Mouse (Mus musculus) frontal cortex, adult 2 months (tissue): ENCODE results near the gene Eid1. TPM values are rescaled to one million over a fixed set of nuclear protein-coding genes. Genes with fewer than 3 reads are reported as not detected.

Source experiments
- DNase-seq, 2 experiments: peaks; one replicate each; pipeline ENCODE4 v3.0.0; 2022; ENCODE audit warnings: low spot score in 1 of 2; ENCODE audit errors: extremely low spot score in 1 of 2
- polyA plus RNA-seq: library from polyadenylated mRNA; depleted of rRNA; stranded (reverse); fragments of >200 nt; gene quantifications from 2 replicates; pipeline ENCODE4 v1.2.3, GENCODE M21; 2012; rRNA removed

Gene Eid1
- polyA plus RNA-seq: 174 and 188 TPM in 2 replicates

DNA sequence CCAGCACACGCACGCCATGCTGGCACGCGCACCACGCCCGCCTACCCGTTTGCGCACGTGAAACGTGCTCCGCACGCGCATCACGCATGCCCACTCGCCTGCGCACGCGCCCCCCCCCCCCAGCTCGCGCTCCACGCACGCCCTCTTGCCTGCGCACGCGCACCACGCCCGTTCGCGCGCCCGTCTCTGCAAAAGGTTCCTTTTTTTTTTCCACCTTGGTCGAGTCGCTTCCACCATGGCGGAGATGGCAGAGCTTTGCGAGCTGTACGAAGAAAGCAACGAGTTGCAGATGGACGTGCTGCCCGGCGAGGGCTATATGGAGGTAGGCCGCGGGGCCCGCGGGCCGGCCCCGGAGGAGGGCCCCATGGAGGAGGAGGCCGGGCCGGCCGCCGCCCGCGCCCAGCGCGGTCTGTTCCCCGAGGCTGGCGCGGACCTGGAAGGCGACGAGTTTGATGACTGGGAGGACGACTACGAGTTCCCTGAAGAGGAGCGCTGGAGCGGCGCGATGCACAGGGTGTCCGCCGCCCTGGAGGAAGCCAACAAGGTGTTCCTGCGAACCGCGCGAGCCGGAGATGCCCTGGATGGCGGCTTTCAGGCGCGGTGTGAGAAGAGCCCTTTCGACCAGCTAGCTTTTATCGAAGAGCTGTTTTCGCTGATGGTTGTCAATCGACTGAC lies at the start of gene Eid1:
Gene Eid1, plus strand, starts transcription at position 139 of the 675 bp plus-strand sequence.
- peak; percentile 27 to 83 for DNase-seq

DNA sequence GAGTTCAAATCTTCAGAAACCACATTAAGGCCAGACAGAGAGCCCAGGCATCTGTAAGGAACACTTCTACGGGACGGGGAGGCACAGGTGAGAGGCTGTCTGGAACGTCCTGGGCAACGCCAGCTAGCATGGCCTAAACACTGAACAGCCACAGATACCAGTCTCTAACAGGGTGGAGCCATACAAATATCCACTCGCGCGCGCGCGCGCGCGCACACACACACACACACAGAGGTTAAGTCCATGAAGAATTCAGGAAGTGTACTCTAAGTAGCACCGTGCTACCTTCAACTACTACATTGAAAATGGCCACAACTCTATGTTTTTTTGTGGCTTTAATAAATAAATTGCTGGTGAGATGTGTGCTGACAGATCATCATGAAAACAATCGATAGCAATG lies 49.7 kb upstream of the Eid1 start:
- no peak for DNase-seq

DNA sequence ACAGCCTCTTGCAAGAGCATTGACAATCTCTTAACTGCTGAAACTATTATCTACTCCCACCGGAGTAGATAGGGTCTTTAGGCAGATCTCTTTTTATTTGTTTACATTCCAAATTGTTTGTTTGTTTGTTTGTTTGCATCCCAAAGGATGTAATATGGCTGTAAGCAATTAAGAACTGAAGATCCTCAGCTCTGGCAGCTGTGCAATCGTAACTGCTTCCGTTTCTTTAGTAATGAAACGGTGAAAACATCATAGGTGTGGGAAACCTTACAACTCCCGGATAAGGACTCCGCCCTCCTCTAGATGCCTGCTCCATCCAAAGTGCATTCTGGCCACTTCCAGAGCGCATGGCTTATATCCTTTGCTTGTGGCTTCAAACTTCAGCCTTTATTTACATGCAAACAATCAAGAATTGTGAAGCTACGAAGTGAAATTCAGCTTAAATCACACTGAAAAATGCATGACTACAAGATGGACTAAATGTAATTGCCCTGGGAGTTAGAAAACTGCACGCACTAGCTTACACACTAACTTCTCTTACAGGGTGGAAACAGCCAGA lies 48.7 kb upstream of the Eid1 start:
- DNase-seq: no peak

DNA sequence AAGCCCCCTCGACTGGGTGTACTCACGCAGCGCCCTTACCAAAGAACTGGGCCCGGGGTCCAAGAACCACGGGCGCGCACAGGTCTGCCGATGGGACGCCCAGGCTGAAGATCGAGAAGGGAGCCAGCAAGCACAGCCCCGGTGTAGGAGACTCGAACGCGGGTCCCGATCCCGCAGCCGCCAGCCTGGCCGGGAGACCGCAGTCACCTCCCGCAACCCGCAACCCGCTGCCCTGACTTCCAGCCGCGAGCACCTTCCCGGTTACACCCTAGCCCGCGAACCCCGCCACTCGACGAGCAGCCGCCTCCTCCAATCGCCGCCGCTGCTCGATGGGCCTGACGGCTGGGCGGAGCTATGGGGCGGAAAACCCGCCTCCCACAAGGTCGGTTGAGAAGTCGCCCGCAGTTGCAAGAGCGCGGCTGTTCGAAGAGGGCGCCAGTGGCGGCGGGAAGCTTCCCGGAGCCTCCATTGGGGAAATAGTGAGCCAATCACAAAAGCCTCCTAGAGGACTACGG lies 48.0 kb upstream of the Eid1 start, which contains the start of gene Cep152:
Gene Cep152, minus strand, starts transcription at position 277 of the 515 bp plus-strand sequence.
- peak; percentile 93 to 97 for DNase-seq

DNA sequence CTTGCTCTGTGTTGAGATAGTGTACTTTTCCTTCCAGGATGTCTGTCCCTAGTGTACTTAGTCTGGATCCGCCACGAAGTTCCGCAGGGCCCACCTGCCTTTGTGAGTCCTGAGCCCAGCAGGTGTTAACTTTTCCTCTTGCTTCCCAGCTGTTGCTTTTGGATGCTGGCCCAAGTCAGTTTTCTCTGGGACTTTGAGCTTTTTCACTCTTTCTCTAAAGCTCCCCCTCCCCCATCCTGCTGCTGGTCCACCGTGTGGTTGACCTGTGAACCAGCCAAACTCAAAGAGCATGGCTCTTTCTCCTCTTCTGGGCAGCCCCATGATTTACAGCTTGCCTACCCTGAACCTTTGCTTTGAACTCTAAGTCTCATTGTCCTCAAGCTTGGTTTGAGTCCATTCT lies 46.4 kb upstream of the Eid1 start:
- DNase-seq: no peak

DNA sequence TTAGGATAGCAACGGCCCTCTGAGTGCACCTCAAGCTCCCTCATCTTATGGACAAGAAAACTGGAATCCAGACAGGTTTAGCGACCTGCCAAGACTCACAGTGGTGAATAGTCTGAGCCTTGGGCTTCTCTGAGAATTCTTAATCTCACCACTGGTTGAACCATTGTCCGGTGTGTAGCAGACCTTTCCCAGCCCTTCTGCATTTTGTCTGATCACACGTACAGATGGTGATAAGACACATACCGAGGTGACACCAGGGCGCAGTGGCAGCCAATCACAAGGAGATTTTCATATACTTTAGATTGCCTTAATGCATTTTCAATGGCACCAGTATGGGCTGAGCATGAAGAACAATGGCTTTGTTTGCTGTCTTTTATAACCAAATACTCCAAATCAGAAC lies 44.4 kb upstream of the Eid1 start:
- DNase-seq: no peak

DNA sequence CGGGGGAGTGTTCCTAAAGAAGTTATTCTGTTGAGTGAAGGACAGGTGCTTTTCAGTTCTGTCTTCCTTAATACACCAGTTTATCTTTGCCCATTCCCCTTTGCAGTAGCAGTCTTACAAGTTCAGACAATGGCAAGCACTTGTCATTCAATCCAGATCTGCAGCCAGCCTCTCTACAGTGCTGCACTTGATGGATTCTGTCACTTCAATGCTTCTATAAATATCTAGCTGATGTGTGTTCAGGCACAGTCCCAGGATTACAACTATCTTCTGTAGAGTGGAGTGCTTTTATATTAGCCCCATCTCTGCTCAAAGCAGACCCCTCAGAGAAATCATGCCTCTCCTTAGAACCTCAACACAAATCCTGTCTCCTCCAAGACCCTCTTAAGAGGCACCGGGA lies 42.9 kb upstream of the Eid1 start:
- DNase-seq: no peak

DNA sequence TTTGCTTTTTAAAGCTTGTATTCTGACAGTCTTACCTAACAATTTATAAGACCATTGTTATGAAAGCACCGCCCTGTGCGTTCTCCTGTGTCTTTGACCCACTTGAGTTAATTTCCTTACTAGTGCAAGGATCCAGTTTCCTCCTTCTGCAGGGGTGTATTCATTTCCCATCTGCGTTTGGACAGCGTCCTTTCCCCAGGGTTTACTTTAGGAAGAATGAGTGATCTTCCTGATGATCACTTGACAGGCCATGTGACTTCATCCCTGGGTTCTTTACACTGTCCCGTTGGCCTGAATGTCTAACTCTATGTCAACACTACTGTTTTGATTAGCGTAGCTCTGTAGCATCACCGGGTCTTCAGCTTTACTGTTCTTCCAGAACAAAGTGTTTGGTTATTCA lies 35.6 kb upstream of the Eid1 start:
- DNase-seq: no peak

DNA sequence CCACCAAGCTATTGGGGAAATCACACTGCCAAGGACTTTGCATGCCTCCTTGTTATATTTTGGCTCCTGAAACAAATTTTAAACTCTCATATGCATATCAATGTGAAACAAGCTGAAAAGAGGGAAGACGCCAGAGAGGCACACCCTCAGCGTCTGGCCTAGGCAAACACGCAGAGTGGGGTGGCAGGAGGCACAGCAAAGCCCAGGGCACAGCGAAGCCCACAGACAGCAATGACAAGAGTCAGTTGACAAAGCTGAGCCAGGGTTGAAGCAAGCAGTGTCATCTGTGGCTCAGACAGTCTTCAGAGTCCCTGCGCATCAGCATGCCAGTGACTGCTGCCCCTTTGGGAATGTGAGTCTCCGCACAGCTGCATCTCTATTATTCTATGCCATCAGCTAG lies 28.0 kb upstream of the Eid1 start:
- no peak for DNase-seq

DNA sequence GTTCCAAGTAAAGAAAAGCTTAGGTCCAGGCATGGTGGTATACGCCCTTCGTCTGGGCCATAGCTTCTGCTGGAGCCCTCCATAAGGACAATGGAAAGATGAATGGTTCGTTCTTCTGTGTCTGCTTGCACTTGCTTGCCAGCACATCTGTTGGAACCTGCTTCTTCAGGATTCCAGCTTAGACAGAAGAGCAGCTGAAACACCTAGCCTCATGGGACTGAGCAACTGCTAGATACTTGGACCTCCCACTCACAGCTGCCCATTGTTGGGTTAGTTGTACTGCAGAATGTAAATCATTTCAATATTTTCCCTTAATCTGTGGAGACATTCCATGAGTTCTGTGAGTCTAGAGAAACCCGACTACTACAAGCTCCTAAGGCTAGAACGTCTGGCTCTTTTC lies 22.9 kb upstream of the Eid1 start:
- DNase-seq: no peak

DNA sequence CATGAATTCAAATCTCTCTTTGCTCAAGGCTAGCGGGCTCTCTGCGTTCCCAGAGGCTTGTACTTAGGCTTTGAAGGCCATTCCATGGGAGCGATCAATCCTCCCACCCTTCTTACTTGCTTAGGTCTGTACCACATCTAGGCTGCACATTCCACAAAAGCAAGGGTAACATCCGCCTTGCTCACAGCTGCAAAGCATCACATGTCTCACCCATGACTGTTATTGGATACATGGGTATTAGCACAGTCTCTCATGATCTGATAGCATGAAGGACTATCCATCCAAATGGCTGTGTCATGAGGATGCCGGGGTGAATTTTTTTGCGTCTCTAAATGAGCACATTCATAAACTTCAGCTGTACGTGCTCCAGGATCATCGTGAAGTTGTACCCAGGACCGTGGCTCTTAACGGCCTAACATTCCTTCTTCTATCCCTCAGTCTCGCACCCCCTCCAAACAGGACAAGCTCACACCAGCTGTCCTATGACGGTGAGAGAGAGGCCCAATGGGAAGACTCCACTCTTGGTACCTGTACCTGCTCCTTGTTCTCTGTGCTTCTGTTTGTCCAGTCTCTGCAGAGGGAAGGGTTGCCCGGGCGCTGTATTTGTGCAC lies 22.0 kb upstream of the Eid1 start:
- no peak for DNase-seq

DNA sequence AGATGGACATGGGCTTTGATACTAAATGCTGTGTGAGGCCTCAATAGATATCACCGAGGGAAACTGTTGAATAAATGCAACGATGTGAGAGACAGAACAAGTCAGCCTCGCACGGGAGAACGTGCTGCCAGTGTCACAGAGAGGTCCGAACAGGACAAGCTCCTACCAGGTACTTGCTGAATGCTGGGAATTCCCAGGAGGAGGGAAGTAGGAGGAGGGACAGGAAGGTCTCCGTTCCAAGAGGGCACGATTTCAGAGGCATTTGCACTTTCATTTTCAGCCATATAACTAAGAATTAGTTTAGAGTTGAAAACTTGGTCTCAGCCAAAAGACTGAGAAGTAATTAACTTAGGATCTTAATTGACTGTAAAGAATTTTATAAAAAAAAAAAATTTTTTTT lies 21.3 kb upstream of the Eid1 start:
- DNase-seq: no peak

DNA sequence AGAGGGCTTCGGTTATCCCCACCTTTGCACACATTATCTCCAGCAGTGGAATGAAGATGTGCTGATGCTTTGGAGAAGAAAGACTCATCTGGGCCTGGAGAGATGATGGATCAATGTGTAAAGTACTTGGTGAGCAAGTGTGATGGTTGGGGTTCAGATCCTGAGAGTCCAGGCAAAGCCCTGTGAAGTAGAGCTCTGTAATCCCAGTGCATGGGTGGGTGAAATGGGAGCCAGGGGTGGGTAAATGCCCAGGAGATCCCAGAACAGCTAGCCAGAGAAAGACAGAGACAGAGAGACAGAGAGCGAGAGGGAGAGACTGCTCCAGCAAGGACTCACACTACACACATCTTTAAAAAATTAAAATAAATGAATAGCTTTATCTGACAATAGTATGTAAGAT lies 19.6 kb upstream of the Eid1 start:
- DNase-seq: no peak

DNA sequence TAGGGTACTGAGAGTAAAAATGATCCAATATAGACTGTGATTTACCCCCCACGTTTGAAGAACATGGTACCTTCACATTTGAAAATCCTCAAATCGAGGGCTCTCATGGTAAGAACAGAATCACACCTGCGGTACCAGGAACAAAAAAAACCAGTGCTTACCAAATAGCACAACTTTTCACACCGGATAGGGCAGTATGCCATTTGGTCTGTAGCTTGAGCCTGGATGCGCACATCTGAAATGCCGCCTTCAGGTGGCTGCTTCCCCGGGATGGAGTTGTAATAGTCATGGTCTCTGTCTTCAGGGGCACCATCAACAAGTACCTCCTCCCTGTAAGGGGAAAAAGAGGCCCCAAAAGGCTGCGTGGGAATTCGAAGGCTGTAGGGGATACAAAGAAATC lies 17.5 kb upstream of the Eid1 start:
- no peak for DNase-seq

DNA sequence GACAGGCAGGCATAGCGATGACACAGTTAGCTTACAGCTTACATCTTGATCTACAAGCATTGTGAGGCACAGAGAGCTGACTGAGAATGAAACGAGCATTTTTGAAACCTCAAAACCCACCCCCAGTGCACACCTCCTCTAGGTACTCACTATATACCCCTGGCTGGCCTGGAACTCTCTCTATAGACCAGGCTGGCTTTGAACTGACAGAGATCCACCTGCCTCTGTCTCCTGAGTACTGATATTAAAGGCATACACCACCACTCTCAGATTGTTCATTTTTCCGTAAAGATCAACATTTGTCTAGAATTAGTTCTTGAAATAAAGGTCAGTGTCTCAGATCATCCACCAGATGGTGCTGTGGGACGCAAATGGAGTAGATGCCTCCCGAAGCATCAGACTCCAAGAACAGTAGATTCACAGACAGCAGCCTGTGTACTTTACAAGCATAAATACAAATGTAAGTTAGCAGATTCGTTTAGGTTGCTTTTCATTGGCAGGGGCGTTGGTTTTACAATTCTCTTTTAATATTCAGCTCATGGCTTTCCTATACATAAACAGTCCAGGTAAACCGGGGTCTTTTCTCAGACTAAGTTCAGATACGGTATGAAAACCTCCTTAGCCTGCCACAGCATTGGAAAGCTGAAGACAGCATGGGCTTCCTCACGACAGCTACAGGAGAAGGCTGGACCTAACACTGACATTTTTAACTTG lies 12.9 kb upstream of the Eid1 start:
- DNase-seq: peak; percentile 20 to 82

DNA sequence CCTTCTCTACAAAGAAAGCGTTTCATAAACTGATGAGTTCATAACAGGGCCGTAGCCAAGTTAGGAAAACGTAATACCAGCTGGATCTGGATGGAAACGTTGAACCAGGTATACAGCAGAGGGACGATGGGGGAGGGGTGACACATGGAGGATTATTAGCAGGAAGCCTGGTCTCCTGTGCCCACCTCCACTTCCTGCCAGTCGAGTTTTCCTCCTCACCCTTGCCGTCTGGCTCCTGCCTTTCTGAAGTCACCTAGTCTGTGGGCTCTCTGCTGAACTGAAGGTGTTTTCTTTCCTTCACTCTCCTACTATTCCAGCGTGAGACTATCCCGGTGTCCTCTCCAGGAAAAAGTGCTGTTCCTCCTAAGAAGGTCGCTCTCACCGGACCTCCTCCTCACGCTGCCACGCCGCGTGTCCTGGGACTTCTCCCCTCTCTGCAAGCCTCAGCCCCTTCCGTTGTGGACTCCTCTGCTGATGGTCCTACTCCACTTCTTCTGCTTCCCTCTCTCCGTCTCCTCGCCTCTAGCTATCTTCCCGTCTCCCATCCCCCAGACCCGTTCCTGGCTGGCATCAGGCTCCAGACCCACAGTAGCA lies 12.3 kb upstream of the Eid1 start:
- no peak for DNase-seq

DNA sequence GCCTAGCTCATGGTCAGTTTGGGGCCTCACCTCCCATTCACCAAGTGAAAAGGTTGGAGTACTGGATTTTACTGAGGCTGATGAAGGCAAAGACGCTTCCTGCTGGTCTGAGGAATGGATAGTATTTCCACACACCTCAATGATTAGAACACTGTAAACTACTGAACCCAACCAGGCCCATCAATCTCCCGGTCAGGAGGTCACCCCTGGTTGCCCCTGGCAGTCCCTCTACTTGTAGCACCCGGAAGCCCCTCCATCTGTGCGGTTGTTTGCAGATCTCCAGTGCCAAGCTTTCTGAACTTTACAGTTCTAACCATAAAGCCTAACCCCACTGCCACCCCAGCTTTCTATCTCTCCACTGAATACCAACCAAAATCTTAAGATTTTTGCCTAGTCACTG lies 11.7 kb upstream of the Eid1 start:
- DNase-seq: no peak

DNA sequence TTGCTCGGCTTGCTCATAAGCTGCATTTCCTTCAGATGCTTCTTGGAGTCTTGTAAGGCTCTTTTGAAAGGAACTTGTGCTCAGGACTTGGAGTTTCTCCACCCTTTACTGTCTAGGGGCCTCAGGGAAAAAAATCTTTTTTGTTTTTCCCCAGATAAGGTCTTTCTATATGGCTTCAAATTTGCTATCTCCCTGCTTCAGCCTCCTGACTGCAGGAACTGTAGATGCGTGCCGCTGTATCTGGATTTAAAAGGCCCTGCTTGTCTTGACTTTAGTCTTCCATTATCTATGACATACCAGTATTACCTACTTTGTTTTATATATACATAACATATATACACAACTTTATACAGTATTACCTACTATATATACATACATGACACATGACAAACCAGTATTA lies 10.4 kb upstream of the Eid1 start:
- no peak for DNase-seq

DNA sequence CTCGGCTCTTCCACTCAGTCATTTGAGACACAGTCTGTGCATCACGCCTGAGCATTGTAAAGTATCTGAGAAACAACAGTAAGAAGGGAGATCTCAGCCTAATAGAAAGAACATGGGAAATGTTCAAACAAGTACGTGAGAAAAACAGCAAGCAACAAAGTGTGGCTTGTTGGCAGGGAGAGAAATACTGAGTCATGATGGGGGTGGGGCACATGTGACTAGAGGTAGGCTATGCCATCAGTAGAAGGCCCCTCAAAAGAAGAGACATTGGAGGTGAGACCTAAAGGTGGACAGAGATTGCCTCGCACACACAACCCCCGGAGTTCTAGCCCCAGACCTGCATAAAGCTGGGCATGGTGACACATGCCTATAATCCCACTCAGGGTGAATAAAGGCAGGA lies 7.7 kb upstream of the Eid1 start:
- DNase-seq: no peak

DNA sequence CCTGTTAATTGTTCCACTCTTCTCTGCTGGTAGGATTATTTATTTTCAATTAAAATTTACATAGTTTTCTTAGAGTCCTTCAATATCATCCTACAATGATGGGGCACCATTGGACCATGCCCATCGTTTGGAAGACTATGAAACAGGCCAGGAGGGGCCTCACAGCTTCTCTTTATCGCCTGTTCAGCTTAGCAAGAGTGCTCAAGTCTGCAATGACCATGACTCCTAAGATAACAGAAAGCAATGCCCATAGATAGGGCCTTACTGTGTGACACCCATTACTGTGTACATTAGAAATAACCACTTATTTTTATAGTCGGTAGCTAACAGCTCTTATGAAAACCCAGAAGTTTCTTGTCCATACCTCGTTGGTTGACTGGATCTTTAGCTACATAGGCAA lies 7.0 kb upstream of the Eid1 start:
- no peak for DNase-seq

DNA sequence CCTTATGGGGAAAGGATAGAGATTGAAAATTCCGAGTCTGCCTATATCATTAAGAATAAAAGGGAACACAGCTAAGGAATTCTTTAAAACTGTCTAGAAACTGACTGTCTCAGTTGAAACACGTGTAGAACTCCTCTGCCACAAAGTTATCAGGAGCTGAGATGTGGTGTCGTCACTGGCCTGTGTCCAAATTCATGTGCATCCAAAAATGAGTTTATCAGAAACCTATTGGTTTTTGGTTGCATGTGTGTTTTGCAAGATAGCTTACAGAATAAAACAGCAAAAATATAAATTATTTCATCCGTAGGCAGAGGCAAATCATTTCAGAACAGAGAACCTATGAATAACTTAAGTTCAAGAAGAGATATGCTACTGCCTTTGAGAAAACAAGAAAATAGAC lies 6.2 kb upstream of the Eid1 start:
- DNase-seq: no peak
